Mouse (Mus musculus) adrenal gland, adult 18-20 months (tissue): ENCODE data around the gene Fam49a. TPM values are rescaled to one million over a fixed set of nuclear protein-coding genes. Genes with fewer than 3 reads are reported as not detected.

Experiments
- DNase-seq, 2 experiments: peaks; one replicate each; pipeline ENCODE4 v3.0.0; 2021 to 2022; ENCODE audit warnings: low spot score in 2 of 2
- total RNA-seq, 2 experiments: library from RNA; stranded (reverse); gene quantifications; 1 replicate in 1 of 2; 2 replicates in 1 of 2; pipeline ENCODE4 v1.2.3; 2021

The Fam49a gene
- total RNA-seq, 2 experiments from 2014 or later: 15.0 to 18.8 TPM

- no peak for DNase-seq
These were observed 166.9 kb downstream of the Fam49a start for GRCm38 (mm10) chr12:12428886-12429285.
